Mouse (Mus musculus) cortical plate, adult 2 months (tissue): ENCODE data around the gene Itpr2.

Experiments used
- CTCF ChIP-seq: fragments of 200-500 bp; IDR thresholded peaks from 2 replicates; pipeline ENCODE4 v1.5.1; 2011; ENCODE audit warnings: mild to moderate bottlenecking, control low read depth, low read length; ENCODE audit not compliant: insufficient read depth; ENCODE audit errors: extremely low read depth
- POLR2A ChIP-seq: fragments of 200-500 bp; IDR thresholded peaks from 2 replicates; pipeline ENCODE4 v1.6.1; 2011; ENCODE audit warnings: mild to moderate bottlenecking, low read length, control low read depth; ENCODE audit not compliant: insufficient read depth; ENCODE audit errors: extremely low read depth

- TF ChIP-seq POLR2A (no peak), CTCF (no peak)
Observed at GRCm38 (mm10) chr6:146468361-146468760, 33.7 kb downstream of the Itpr2 start.
